Mouse (Mus musculus) lung, embryonic 14.5 days (tissue): Measurements from ENCODE around the gene Map4. TPM values are rescaled to one million over a fixed set of nuclear protein-coding genes. Genes with fewer than 3 reads are reported as not detected.
"Not testable (repeated sequence)": the region's sequence is repeated elsewhere in the genome, so short reads cannot be mapped to it uniquely, and the experiment has no call there.

Experiments
- ATAC-seq: fragments of 200-750 bp; cut with Nextera tagmentation; 2 replicates; pipeline ENCODE4 v1.8.0; 2017; ENCODE audit warnings: mild to moderate bottlenecking, moderate TSS enrichment, moderate library complexity; ENCODE audit not compliant: insufficient read depth
- DNase-seq: peaks from one replicate; pipeline ENCODE4 v3.0.0-alpha.2; 2015
- H3K27ac ChIP-seq: fragments of 300-500 bp; sonication (generic); 2 replicates; pipeline ENCODE4 v1.5.1; 2014; ENCODE audit warnings: low read depth, mild to moderate bottlenecking, moderate library complexity
- H3K27me3 ChIP-seq: fragments of 300-500 bp; sonication (generic); 2 replicates; pipeline ENCODE4 v1.6.1; 2014; ENCODE audit warnings: low read length, control low read depth; ENCODE audit not compliant: insufficient read depth
- H3K36me3 ChIP-seq: fragments of 300-500 bp; sonication (generic); 2 replicates; pipeline ENCODE4 v1.6.1; 2014; ENCODE audit warnings: control low read depth; ENCODE audit not compliant: insufficient read depth
- H3K4me1 ChIP-seq: fragments of 300-500 bp; sonication (generic); 2 replicates; pipeline ENCODE4 v1.6.1; 2014; ENCODE audit warnings: antibody characterized with exemption, control low read depth; ENCODE audit not compliant: insufficient read depth
- H3K4me2 ChIP-seq: fragments of 300-500 bp; sonication (generic); 2 replicates; pipeline ENCODE4 v1.6.1; 2014; ENCODE audit warnings: mild to moderate bottlenecking
- H3K4me3 ChIP-seq: fragments of 300-500 bp; sonication (generic); 2 replicates; pipeline ENCODE4 v1.5.1; 2014; ENCODE audit warnings: low read depth, low read length
- H3K9ac ChIP-seq: fragments of 300-500 bp; sonication (generic); 2 replicates; pipeline ENCODE4 v1.6.1; 2014
- H3K9me3 ChIP-seq: fragments of 300-500 bp; sonication (generic); 2 replicates; pipeline ENCODE4 v1.6.1; 2016; ENCODE audit warnings: low read depth, low read length, control low read depth
- CTCF ChIP-seq: IDR thresholded peaks from 2 replicates; pipeline ENCODE4 v1.5.1; 2016; ENCODE audit warnings: antibody characterized with exemption, low read depth
- WGBS: fragments of 180-500 bp; shearing (Covaris S2); extraction: QIAGEN DNeasy Blood & Tissue Kit; methylation state at CpG from one replicate; pipeline ENCODE4 v1.1.7; 2014; 5-methylcytosine and 5-hydroxymethylcytosine counted together
- polyA plus RNA-seq: library from polyadenylated mRNA; unstranded; fragments of >200 nt; fragmentation: Nextera tagmentation; extraction: Ambion mirVana; gene quantifications from 2 replicates; pipeline ENCODE4 v1.2.1, GENCODE M21; 2014

Map4 gene
- polyA plus RNA-seq, 1 experiment from 2014 or later = 57.5 TPM

- no peak for TF ChIP-seq CTCF
- DNase-seq (no peak), ATAC-seq (no peak)
- no peak overlapping the region for H3K4me2 ChIP-seq
- H3K9ac ChIP-seq = no peak overlapping the region
- H3K4me1 ChIP-seq = no peaks in the 10 kb centered on the region
- no peak overlapping the region for H3K27ac ChIP-seq
- no peaks in the 10 kb centered on the region for H3K9me3 ChIP-seq
- H3K27me3 ChIP-seq = no peaks in the 10 kb centered on the region
- no peaks in the 10 kb centered on the region for H3K36me3 ChIP-seq
- no peak overlapping the region for H3K4me3 ChIP-seq
Observed at GRCm38 (mm10) chr9:109964761-109965160, 33.5 kb downstream of the Map4 start.

DNA sequence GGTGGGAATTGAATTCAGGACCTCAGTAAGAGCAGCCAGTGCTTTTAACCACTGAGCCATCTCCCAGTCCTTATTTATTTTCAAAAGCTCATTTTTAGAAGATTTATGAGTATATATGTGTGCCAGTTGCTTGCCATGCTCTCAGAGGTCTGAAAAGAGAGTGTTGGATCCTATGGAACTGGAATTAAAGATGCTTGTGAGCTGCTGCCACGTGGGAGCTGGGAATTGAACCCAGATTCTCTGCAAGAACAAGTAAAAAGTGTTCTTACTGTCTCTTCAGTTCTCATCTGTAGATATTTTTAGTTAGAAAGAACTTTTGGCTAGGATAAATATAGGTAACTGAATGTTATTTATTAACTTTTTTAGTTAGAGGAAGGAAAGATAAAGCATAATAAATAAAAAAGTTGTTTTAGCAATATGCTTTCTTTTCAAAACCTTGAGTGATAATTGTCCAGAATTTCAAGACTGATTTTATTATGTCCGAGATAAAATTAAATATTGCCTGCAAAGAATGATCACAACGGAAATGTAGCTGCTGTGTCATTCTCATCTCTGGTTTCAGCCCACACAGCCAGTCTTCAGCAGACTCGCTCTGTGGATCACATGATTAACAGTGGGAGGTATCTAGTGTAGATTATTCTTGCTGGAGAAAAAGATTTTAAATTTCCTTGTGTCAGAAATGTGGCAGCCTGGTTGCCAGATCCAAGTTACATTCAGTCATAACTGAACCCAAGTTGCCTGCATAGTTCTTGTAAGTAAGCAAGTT lies 37.3 kb downstream of the Map4 start:
- Histone ChIP-seq H3K36me3 (no peaks in the 10 kb centered on the region), H3K27me3 (no peaks in the 10 kb centered on the region), H3K27ac (no peak overlapping the region), H3K9ac (no peak overlapping the region), H3K4me3 (no peak overlapping the region), H3K4me1 (no peaks in the 10 kb centered on the region), H3K4me2 (no peak overlapping the region), H3K9me3 (no peaks in the 10 kb centered on the region)
- 53% methylated on average over 4 of the region's 4 CpGs for WGBS
- peak; percentile 29 for DNase-seq
- no peak for TF ChIP-seq CTCF
- no peak for ATAC-seq

DNA sequence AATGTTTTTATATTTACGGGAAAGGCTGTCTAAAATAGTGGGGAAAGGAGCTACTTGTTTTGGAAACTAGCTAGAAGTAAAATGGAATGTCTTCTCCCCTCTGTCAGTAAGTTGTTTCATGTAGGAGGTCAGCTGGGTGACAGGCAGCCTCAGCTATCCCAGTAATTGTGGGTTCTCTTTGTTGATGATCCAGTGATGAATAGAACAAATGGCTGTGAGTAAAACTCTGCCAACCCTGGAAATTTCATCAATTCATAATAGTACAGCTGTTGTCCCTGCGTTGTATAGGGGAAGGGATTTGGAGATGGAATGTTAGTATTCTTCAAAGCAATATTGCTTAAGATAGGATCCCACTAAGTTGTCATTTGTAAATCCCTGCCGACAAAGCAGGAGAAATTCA lies 37.9 kb downstream of the Map4 start:
- WGBS = 58% methylated on average over 3 of the region's 3 CpGs
- H3K9me3 ChIP-seq = no peaks in the 10 kb centered on the region
- no peak overlapping the region for H3K9ac ChIP-seq
- H3K27me3 ChIP-seq = no peaks in the 10 kb centered on the region
- H3K4me3 ChIP-seq = no peak overlapping the region
- DNase-seq = no peak
- H3K4me1 ChIP-seq = no peaks in the 10 kb centered on the region
- no peaks in the 10 kb centered on the region for H3K36me3 ChIP-seq
- H3K27ac ChIP-seq = no peak overlapping the region
- no peak overlapping the region for H3K4me2 ChIP-seq
- no peak for TF ChIP-seq CTCF
- ATAC-seq = no peak

GRCm38 (mm10) chr9:109969792-109970336 lies 38.6 kb downstream of the Map4 start:
- H3K4me3 ChIP-seq = no peak overlapping the region
- no peak for ATAC-seq
- no peaks in the 10 kb centered on the region for H3K27me3 ChIP-seq
- H3K4me1 ChIP-seq = no peaks in the 10 kb centered on the region
- no peak overlapping the region for H3K27ac ChIP-seq
- no peak overlapping the region for H3K9ac ChIP-seq
- H3K4me2 ChIP-seq = no peak overlapping the region
- DNase-seq = no peak
- no peaks in the 10 kb centered on the region for H3K9me3 ChIP-seq
- 74% methylated on average over 4 of the region's 4 CpGs for WGBS
- TF ChIP-seq CTCF = no peak
- no peaks in the 10 kb centered on the region for H3K36me3 ChIP-seq

- WGBS = 90% methylated on average over 5 of the region's 5 CpGs
- not testable (repeated sequence) for H3K4me1 ChIP-seq, H3K27me3 ChIP-seq, H3K9me3 ChIP-seq, H3K9ac ChIP-seq, H3K36me3 ChIP-seq, H3K4me2 ChIP-seq, H3K27ac ChIP-seq, H3K4me3 ChIP-seq, DNase-seq, ATAC-seq
Observed at GRCm38 (mm10) chr9:109971711-109972110, 40.5 kb downstream of the Map4 start.

- not testable (repeated sequence) for H3K9me3 ChIP-seq, H3K27ac ChIP-seq, ATAC-seq, H3K4me3 ChIP-seq, H3K4me2 ChIP-seq, H3K9ac ChIP-seq, H3K4me1 ChIP-seq, DNase-seq, H3K27me3 ChIP-seq
- peaks cover 22% of the 10 kb centered on the region; the same call in 1 of the 2 replicates for H3K36me3 ChIP-seq
- WGBS = 95% methylated on average over 4 of the region's 4 CpGs
Observed at GRCm38 (mm10) chr9:109980223-109980622, 49.0 kb downstream of the Map4 start.

- H3K4me3 ChIP-seq = no peak overlapping the region
- no peaks in the 10 kb centered on the region for H3K27me3 ChIP-seq
- ATAC-seq (peak; percentile 94), DNase-seq (peak; percentile 85)
- no peaks in the 10 kb centered on the region for H3K4me1 ChIP-seq
- H3K9ac ChIP-seq = no peak overlapping the region
- no peak overlapping the region for H3K27ac ChIP-seq
- peak; percentile 85 for TF ChIP-seq CTCF
- H3K9me3 ChIP-seq = no peaks in the 10 kb centered on the region
- no peak overlapping the region for H3K4me2 ChIP-seq
- H3K36me3 ChIP-seq = peaks cover 11% of the 10 kb centered on the region; the same call in 1 of the 2 replicates
- 25% methylated on average over 4 of the region's 4 CpGs for WGBS
Observed at GRCm38 (mm10) chr9:109985416-109985815, 54.2 kb downstream of the Map4 start.
